Mouse (Mus musculus): Measurements from ENCODE around the gene Ces1b. TPM values are rescaled to one million over a fixed set of nuclear protein-coding genes. Genes with fewer than 3 reads are reported as not detected.

Ces1b gene
- polyA plus RNA-seq (2012; rRNA removed): not detected in 2 replicates

DNA sequence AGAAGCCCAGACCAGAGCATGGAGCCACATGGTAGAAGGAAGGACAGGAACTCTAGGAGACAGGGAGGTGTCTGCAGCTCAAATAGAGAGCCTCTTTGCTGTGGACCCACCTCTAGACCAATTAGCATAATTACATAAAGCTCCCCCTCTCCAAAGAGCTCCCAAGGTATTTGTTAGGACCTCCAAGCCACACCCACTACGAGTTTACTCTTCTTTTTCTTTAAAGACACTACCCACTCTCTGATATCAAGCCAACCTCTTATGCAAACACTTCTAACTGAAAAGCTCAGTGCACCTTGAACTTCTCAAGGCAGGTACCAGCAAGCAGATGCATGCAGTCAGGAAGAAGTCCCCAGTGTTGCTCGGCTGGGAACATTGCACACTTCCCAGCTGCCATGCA lies at the start of gene Ces1b:
Gene Ces1b, minus strand, starts transcription at position 131 of the 400 bp plus-strand sequence.
- DNase-seq (ENCODE audit: extremely low spot score in 1 of 2, low spot score in 1 of 2): no peak

- DNase-seq (ENCODE audit: extremely low spot score in 1 of 2, low spot score in 1 of 2): peak in 1 of 2 experiments; percentile 22
These were observed 46.7 kb upstream of the Ces1b start for GRCm38 (mm10) chr8:93126476-93126875.

DNA sequence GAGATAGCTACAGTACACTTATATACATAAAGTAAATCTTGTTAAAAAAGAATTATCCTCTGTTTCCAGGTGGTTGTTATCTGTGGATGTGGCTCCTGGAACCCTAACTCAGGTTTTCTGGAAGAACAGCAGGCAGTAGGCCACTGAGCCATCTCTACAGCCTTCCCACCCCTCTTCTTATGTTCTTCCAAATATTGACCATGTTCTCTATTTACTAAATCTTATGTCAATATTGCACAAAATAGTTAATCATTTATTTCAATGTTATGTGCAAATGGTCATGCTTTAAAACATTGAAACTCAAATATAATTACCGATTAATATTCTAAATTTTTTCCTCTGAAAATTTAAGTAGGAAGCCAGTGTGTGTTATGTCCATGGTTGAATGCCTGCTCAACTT lies 42.2 kb upstream of the Ces1b start:
- DNase-seq (ENCODE audit: extremely low spot score in 1 of 2, low spot score in 1 of 2): no peak

- DNase-seq (ENCODE audit: extremely low spot score in 1 of 2, low spot score in 1 of 2): peak in 1 of 2 experiments; percentile 74
These were observed 15.6 kb upstream of the Ces1b start for GRCm38 (mm10) chr8:93095376-93095775.

GRCm38 (mm10) chr8:93091324-93091723 lies 11.5 kb upstream of the Ces1b start:
- no peak for DNase-seq (ENCODE audit: extremely low spot score in 1 of 2, low spot score in 1 of 2)

DNA sequence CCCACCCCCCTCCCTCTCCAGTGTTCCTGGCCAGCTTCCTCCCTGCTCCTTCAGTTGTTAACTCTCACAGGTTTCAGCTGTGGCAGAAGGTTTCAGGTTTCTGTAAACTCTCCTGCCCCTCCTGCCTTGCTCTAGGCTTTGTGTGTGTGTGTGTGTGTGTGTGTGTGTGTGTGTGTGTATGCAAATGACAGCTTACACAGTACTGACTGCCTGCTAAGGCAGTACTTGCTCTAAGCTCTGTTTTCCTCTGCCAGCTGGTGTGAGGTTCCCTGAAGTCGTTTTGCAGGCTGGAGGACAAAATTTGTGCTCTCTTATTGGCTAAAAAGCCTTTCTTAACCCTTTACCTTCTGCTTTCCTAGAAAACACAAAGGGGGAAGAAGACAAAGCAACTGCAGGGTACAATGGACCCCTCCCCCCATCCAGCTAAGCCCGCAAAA lies 8.9 kb upstream of the Ces1b start:
- no peak for DNase-seq (ENCODE audit: extremely low spot score in 1 of 2, low spot score in 1 of 2)

DNA sequence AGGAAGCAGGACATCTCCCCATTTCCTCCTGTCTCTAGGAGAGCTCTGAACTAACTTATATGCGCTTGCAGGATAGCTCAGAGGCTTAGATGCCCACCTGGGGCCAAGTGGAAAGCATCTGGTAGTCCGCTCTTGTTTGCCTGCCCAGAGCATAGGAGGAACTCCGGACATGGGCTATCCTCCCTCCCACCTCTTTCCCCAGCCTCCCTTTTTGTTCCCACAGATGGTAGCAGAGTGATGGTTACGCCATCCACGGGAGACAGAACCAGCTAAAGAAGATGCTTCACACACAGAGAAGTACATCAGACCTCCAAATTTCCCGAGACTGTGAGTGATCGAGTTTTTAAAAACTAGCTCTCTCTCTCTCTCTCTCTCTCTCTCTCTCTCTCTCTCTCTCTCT lies 8.4 kb upstream of the Ces1b start:
- DNase-seq (ENCODE audit: extremely low spot score in 1 of 2, low spot score in 1 of 2): no peak

GRCm38 (mm10) chr8:93075251-93075650 lies 4.6 kb downstream of the Ces1b start:
- DNase-seq (ENCODE audit: extremely low spot score in 1 of 2, low spot score in 1 of 2): no peak

- DNase-seq (ENCODE audit: extremely low spot score in 1 of 2, low spot score in 1 of 2): no peak
These were observed 16.2 kb downstream of the Ces1b start for GRCm38 (mm10) chr8:93063416-93064117.

DNA sequence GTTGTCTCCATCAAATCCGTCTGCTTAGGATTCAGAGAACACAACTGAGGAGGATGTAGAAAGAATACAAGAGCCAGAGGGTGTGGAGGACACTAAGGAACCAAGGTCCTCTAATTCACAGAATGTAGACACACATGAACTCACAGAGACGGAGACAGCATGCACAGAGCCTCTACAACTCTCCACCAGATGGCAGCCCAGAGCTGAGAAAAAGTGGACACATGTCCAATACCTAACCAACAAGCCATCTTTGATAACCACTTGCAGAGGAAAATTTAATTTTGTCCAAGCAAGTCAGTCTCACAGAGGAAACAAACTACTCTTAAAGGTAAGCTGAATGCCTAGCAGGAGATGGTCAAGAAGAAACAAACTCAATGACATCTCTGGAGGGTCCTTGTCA lies 20.6 kb downstream of the Ces1b start:
- peak in 1 of 2 experiments; percentile 75 for DNase-seq (ENCODE audit: extremely low spot score in 1 of 2, low spot score in 1 of 2)

- no peak for DNase-seq (ENCODE audit: extremely low spot score in 1 of 2, low spot score in 1 of 2)
These were observed 24.6 kb downstream of the Ces1b start for GRCm38 (mm10) chr8:93055238-93055637.

- DNase-seq (ENCODE audit: extremely low spot score in 1 of 2, low spot score in 1 of 2): peak; percentile 52 to 64
These were observed 31.1 kb downstream of the Ces1b start for GRCm38 (mm10) chr8:93048510-93049416.

DNA sequence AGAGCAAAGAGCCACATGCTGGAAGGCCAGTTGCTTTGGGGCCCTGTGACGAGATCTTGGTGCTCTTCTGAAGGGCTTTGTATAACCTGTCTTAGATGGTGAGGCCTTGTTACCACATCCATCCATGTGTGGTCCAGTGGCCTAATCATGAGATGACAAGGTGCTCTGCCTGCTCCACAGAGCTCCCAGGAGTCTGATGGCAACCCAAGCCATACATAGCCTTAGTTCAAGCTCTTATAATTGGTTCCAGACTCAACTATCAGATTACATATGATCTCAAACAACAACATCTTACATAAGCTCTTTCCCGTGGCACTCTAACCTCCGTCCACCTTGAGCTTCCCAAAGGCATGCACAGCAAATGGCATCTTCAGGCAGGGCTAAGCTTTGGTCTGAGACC lies 31.7 kb downstream of the Ces1b start, which contains the start of gene Ces1a:
Gene Ces1a, minus strand, starts transcription at position 101 of the 400 bp plus-strand sequence.
- DNase-seq (ENCODE audit: extremely low spot score in 1 of 2, low spot score in 1 of 2): no peak

- DNase-seq (ENCODE audit: extremely low spot score in 1 of 2, low spot score in 1 of 2): no peak
These were observed 36.7 kb downstream of the Ces1b start for GRCm38 (mm10) chr8:93043083-93043482.

GRCm38 (mm10) chr8:93040776-93041567 lies 38.8 kb downstream of the Ces1b start:
- no peak for DNase-seq (ENCODE audit: extremely low spot score in 1 of 2, low spot score in 1 of 2)

DNA sequence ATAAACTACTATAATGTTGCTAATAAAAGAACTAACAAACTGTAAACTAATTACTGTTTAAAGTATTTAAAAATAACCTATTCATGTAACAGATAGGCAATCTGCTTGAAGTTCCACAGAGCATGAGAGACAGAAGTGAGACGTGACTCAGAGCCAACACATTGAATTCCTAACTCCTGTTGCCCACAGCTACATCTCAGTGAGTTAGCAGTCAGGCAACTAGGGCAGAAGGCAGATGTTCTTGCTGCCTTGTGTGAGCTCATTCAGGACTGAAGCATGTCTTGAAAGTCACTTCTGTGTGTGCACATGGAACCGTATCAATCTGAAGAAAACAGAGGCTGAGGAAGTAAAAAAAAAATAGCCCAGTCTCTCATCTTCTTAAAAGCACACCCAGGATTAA lies 39.6 kb downstream of the Ces1b start:
- DNase-seq (ENCODE audit: extremely low spot score in 1 of 2, low spot score in 1 of 2): peak; percentile 39 to 51

DNA sequence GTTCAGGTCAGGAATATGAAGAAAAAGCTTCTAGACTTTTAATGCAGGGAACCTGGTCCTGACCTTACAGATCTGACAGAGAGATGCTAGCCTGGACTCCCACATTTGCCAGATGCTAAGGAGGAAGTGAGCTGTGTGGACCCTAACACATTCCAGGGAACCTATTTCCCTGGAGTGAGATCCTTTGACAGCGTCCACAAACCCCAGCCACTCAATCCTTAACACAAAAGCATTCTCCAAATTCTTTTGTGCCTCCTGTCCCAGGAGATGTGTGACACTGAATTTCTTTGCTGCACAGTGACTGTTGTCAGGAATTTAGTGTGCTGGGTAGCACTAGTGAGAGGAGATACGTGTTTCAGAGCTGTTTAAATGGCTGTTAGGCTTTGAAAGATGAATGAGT lies 41.0 kb downstream of the Ces1b start:
- DNase-seq (ENCODE audit: extremely low spot score in 1 of 2, low spot score in 1 of 2): no peak

DNA sequence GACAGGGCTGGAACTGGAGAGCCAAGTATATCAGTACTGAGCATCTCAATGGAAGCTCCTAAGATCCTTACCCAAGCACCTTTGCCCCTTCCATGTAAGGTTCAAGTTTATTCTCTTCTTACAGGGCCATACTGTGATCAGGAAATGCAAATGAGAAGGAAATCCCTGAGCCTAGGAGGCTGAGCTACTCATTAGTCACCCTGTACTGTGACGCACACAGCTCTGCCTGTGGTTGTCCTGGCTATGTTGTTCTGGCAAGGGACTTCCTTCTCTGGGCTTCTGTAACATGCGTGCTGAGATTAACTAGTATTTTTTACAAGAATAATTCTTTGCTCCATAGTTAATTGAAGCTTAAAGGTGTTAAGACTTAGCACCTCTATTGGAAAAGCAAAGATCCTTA lies 49.2 kb downstream of the Ces1b start:
- DNase-seq (ENCODE audit: extremely low spot score in 1 of 2, low spot score in 1 of 2): no peak

GRCm38 (mm10) chr8:93021738-93022137 lies 58.1 kb downstream of the Ces1b start:
- no peak for DNase-seq (ENCODE audit: extremely low spot score in 1 of 2, low spot score in 1 of 2)

DNA sequence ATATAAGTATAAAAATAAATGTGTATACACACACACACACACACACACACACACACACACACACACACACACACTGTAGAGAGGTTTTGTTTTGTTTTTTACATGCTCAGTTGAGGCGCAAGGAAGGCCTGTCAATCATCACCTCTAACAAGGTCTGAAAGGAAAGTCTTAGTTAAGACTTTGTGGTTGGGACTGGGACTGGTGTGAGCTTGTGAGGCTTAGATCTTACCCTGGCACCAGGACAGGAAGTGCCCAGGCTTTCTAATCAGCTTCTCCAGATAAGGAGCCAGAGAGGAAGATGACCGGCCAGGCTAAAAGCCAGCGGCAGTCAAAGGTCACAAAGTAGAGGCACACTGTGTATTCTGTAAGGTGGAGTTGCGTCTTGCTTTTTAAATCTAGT lies 65.5 kb downstream of the Ces1b start:
- no peak for DNase-seq (ENCODE audit: extremely low spot score in 1 of 2, low spot score in 1 of 2)

DNA sequence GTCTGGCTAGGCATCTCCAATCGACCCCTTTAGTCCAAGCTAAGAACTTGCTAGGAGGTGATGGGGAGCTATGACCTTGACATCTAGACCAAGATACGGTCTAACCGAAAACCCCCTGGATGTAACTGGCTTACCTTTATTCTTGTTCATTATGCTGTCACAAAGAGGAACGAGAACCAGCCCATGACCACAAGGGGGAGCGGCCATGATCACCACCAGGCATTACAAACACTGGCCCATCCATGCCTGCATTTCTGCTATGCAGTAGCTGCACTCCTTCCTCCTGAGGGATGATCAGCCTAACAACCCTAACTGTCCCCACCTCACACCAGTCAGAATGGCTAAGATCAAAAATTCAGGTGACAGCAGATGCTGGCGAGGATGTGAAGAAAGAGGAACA lies 67.6 kb downstream of the Ces1b start:
- DNase-seq (ENCODE audit: extremely low spot score in 1 of 2, low spot score in 1 of 2): no peak
